10 mouse cellular contexts compared by ENCODE assay signal in genomic region chrX:73465483-73466186, GRCm38 (mm10). TPM values are rescaled to one million over a fixed set of nuclear protein-coding genes. Genes with fewer than 3 reads are reported as not detected.
DNase-seq lines count a peak whose midpoint lies in the region; ATAC-seq and TF ChIP-seq lines count a peak whose summit lies in the region.
"Had no signal": no experiment of that assay in that cellular context is flagged by ENCODE, and none has a peak within 500 bp of the region (broad histone marks: within the 10 kb centered on the region; RNA-seq: fewer than 3 reads in every experiment).

No protein-coding gene starts in this region.

- 43% methylated on average over 9 of the region's 9 CpGs for WGBS in heart, postnatal 0 days

- no peak overlapping the region for H3ac ChIP-seq in myocyte (ENCODE audit: control insufficient read depth, insufficient read length)

- H3K27me3 ChIP-seq in heart, postnatal 0 days (ENCODE audit: control insufficient read depth, insufficient read depth, low read length): no peaks in the 10 kb centered on the region
- no peaks in the 10 kb centered on the region for H3K27me3 ChIP-seq in myocyte (ENCODE audit: control insufficient read depth, insufficient read depth, insufficient read length)

- H3K4me2 ChIP-seq in heart, postnatal 0 days (ENCODE audit: low read depth, low read length): no peak overlapping the region
- peak overlapping the region; percentile 74 for H3K4me2 ChIP-seq in myocyte (ENCODE audit: low read depth)

- peak; percentile 69 for ATAC-seq in heart, postnatal 0 days (ENCODE audit: insufficient read depth, low read depth)

- H3K4me3 ChIP-seq in heart, postnatal 0 days (ENCODE audit: low read depth, low read length): no peak overlapping the region
- no peak overlapping the region for H3K4me3 ChIP-seq in myocyte

- no peak overlapping the region for H3K9ac ChIP-seq in heart, postnatal 0 days (replicated peaks; ENCODE audit: low read depth, low read length)

- H3K36me3 ChIP-seq in heart, postnatal 0 days (replicated peaks; ENCODE audit: control insufficient read depth, insufficient read depth, low read length): no peaks in the 10 kb centered on the region
- no peaks in the 10 kb centered on the region for H3K36me3 ChIP-seq in myocyte (ENCODE audit: control insufficient read depth, insufficient read depth)

- DNase-seq in embryo, embryonic 10 days (ENCODE audit: low spot score): peak; percentile 2
- no peak for DNase-seq in embryo, embryonic 10.5 days (ENCODE audit: low spot score)
- DNase-seq in right cerebral cortex, adult 18-20 months: peak; percentile 27
- no peak for DNase-seq in right cerebral cortex, postnatal 36 days (ENCODE audit: low spot score in 2 of 2)
- DNase-seq in heart, postnatal 0 days (ENCODE audit: low spot score): no peak
- DNase-seq in spleen, postnatal 10 days (ENCODE audit: low spot score in 2 of 2): no peak
- no peak for DNase-seq in B cell, adult 2 months

- peak; percentile 41 for TF ChIP-seq POLR2A in myocyte (IDR thresholded peaks at IDR 0.05; ENCODE audit: insufficient read length, low read depth)

- H3K79me2 ChIP-seq in myocyte (ENCODE audit: control insufficient read depth, insufficient read depth): no peaks in the 10 kb centered on the region

- H3K27ac ChIP-seq in heart, postnatal 0 days (ENCODE audit: low read depth): peak overlapping the region; percentile 23; the same call in 1 of the 2 replicates
- H3K27ac ChIP-seq: kidney, postnatal 0 days had no signal

- H3K4me1 ChIP-seq in heart, postnatal 0 days (ENCODE audit: control insufficient read depth, insufficient read depth): no peaks in the 10 kb centered on the region

- no peak for TF ChIP-seq CTCF in heart, postnatal 0 days (IDR thresholded peaks at IDR 0.05; ENCODE audit: low read depth)

- H3K9me3 ChIP-seq in heart, postnatal 0 days (replicated peaks; ENCODE audit: control insufficient read depth, low read length): no peaks in the 10 kb centered on the region

- TF ChIP-seq EP300 in heart, postnatal 0 days (IDR thresholded peaks at IDR 0.05; ENCODE audit: low read depth): no peak

TF ChIP-seq in myocyte, 11 proteins besides CTCF, POLR2A, EP300 and RAD21:
- TF ChIP-seq MYOD1 (IDR thresholded peaks at IDR 0.05; ENCODE audit: control insufficient read depth in 1 of 3, insufficient read length in 2 of 3, low read depth in 2 of 3): no peak
- TF ChIP-seq MYOG (IDR thresholded peaks at IDR 0.05; ENCODE audit: control insufficient read depth in 1 of 3, insufficient read depth in 1 of 3, insufficient read length in 2 of 3, low read depth in 2 of 3): no peak
- TF ChIP-seq E2F4 (IDR thresholded peaks at IDR 0.05; ENCODE audit: insufficient read depth): no peak
- no peak for TF ChIP-seq USF1 (IDR thresholded peaks at IDR 0.05; ENCODE audit: low read depth)
- TF ChIP-seq CEBPB (IDR thresholded peaks at IDR 0.05; ENCODE audit: insufficient read depth, poor library complexity, severe bottlenecking): no peak
- no peak for TF ChIP-seq SRF (IDR thresholded peaks at IDR 0.05; ENCODE audit: control insufficient read depth, insufficient read length, low read depth)
- no peak for TF ChIP-seq POLR2AphosphoS2 (IDR thresholded peaks at IDR 0.05; ENCODE audit: insufficient read length, low read depth)
- TF ChIP-seq TCF3 (IDR thresholded peaks at IDR 0.05; ENCODE audit: insufficient read length, low read depth): no peak
- no peak for TF ChIP-seq MAX (IDR thresholded peaks at IDR 0.05; ENCODE audit: low read depth)
- TF ChIP-seq TCF12 (IDR thresholded peaks at IDR 0.05; ENCODE audit: insufficient read depth, poor library complexity, severe bottlenecking): no peak
- TF ChIP-seq REST (IDR thresholded peaks at IDR 0.05; ENCODE audit: insufficient read depth, insufficient read length): no peak
TF ChIP-seq in myocyte: peak in this region for 0.

RNA-seq across cellular contexts. Expression of gene Haus7, which starts 6.8 kb away (rescaled TPM):
- 15.6 and 23.2 TPM in 2 replicates for total RNA-seq in heart, postnatal 0 days (2014; rRNA removed; ENCODE audit: low replicate concordance)
- polyA plus RNA-seq in heart, postnatal 0 days (2015; fragmentation: Nextera tagmentation; extraction: Ambion mirVana): 33.3 and 34.7 TPM in 2 replicates
- 32.6 TPM for polyA plus RNA-seq in myocyte (2012; fragmentation: generic; extraction: Trizol)

RNA-seq across cellular contexts. Expression of gene Bgn, which starts 17.8 kb away (rescaled TPM):
- total RNA-seq in heart, postnatal 0 days (2014; rRNA removed; ENCODE audit: low replicate concordance): 198 and 304 TPM in 2 replicates
- 61.6 and 64.1 TPM in 2 replicates for polyA plus RNA-seq in heart, postnatal 0 days (2015; fragmentation: Nextera tagmentation; extraction: Ambion mirVana)
- polyA plus RNA-seq in myocyte (2012; fragmentation: generic; extraction: Trizol): 1,139 TPM

RNA-seq across cellular contexts. Expression of gene Trex2, which starts 30.5 kb away (rescaled TPM):
- not detected in 2 replicates for total RNA-seq in heart, postnatal 0 days (2014; rRNA removed; ENCODE audit: low replicate concordance)
- not detected in 2 replicates for polyA plus RNA-seq in heart, postnatal 0 days (2015; fragmentation: Nextera tagmentation; extraction: Ambion mirVana)
- not detected for polyA plus RNA-seq in myocyte (2012; fragmentation: generic; extraction: Trizol)
- polyA plus RNA-seq: neural tube, embryonic 11.5 days had no signal

RNA-seq across cellular contexts. Expression of gene Atp2b3, which starts 37.3 kb away (rescaled TPM):
- 0.53 and 1.1 TPM in 2 replicates for total RNA-seq in heart, postnatal 0 days (2014; rRNA removed; ENCODE audit: low replicate concordance)
- 0.14 and 0.20 TPM in 2 replicates for polyA plus RNA-seq in heart, postnatal 0 days (2015; fragmentation: Nextera tagmentation; extraction: Ambion mirVana)
- polyA plus RNA-seq in myocyte (2012; fragmentation: generic; extraction: Trizol): 0.07 TPM

RNA-seq across cellular contexts. Expression of gene Zfp92, which starts 54.7 kb away (rescaled TPM):
- total RNA-seq in heart, postnatal 0 days (2014; rRNA removed; ENCODE audit: low replicate concordance): 0.76 TPM in 1 of 2 replicates, not detected in the other
- not detected in 2 replicates for polyA plus RNA-seq in heart, postnatal 0 days (2015; fragmentation: Nextera tagmentation; extraction: Ambion mirVana)
- polyA plus RNA-seq in myocyte (2012; fragmentation: generic; extraction: Trizol): not detected
- polyA plus RNA-seq: neural tube, embryonic 11.5 days had no signal

Comparison
In these comparisons a context has a peak if more than half of its experiments do, and no peak if none do; other contexts are left out.
1. DNase-seq: peak in embryo, embryonic 10 days (single experiment) and right cerebral cortex, adult 18-20 months (single experiment); none in embryo, embryonic 10.5 days (single experiment), right cerebral cortex, postnatal 36 days (0 of 2), heart, postnatal 0 days (single experiment), spleen, postnatal 10 days (0 of 2) and B cell, adult 2 months (0 of 2).
2. RNA of gene Bgn, which starts 17.8 kb away (polyA plus RNA-seq): 1,139 TPM in myocyte (single experiment); 61.6 to 64.1 TPM in heart, postnatal 0 days; every median in the first group is over 10 times any median in the second.